Mouse (Mus musculus): ENCODE measurements around the gene Epb41l5.
A peak's percentile ranks its signal among the peaks of the same experiment; 100 is the strongest.

Epb41l5 gene

GRCm38 (mm10) chr1:119534341-119534740 lies 114.5 kb downstream of the Epb41l5 start:
- no peak for DNase-seq (ENCODE audit: extremely low read depth, insufficient read length, low spot score)

GRCm38 (mm10) chr1:119533093-119533805 lies 115.6 kb downstream of the Epb41l5 start:
- DNase-seq (ENCODE audit: extremely low read depth, insufficient read length, low spot score), result no peak

GRCm38 (mm10) chr1:119532165-119532564 lies 116.6 kb downstream of the Epb41l5 start:
- no peak for DNase-seq (ENCODE audit: extremely low read depth, insufficient read length, low spot score)

DNA sequence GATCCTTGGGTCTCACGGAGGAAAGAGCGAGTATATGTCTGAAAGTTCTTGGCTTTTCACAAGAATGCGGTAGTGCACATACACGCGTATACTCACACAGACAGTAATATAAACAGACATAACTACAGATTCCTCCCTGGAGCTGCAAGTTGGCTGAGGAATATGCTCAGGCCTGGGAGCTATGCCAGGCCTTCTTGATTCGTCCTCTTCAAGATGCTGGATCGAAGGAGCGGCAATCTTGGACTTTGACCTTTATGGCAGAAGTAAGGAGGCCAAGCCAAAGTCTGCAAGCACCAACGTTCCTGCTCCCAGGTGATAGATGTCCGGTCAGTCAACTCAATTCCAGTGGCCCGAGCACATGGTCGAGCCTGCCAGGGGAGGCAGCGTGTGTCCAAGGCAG lies 117.9 kb downstream of the Epb41l5 start:
- no peak for DNase-seq (ENCODE audit: extremely low read depth, insufficient read length, low spot score)

DNA sequence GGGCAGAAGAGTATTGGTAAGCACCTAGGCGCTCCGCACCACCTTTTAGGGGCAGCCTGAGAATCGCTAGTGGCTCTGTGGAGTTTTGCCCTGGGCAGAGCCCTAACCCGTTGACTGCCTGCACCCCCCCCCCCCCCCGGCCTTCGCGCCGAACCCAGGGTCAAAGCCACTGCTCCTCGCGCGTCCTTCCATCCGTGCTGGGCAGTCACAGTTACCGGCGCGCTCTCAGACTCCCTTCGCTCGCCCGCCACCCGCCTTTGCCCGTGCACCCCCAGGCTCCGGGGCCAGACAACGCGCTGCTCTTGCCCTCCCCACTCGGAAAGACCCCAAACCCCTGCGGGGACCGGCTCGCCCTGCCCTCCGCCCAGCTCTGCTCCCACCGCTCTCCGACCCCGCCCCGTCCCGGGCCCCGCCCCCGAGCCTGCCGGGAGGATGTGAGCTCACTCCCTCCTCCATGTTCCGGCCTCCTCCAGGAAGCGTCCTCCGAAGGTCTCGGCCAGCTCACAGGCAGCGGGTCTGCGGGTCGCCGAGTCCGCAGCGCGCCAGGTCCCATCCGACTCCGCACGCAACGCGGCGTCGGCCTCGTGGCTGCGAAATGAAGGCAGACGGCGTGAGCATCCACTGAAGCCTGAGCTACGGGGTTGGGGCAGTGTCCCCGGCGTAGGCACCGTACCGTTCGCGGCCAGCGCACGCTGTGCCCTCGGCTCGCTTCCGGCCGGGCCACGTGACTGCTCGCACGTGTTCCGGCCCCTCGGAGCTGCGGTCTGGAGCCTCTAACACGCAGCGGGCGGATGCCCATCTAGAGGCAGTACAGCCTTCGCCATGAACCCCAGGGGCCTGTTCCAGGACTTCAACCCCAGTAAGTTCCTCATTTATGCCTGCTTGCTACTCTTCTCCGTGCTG lies 122.9 kb downstream of the Epb41l5 start, which contains the start of gene Tmem185b:
TSS of gene Tmem185b (plus strand) at position 472 of the 903 bp plus-strand sequence.
- DNase-seq (ENCODE audit: extremely low read depth, insufficient read length, low spot score), result peak; percentile 83

- DNase-seq (ENCODE audit: extremely low read depth, insufficient read length, low spot score), result no peak
Observed at GRCm38 (mm10) chr1:119525004-119525444, 123.8 kb downstream of the Epb41l5 start.

DNA sequence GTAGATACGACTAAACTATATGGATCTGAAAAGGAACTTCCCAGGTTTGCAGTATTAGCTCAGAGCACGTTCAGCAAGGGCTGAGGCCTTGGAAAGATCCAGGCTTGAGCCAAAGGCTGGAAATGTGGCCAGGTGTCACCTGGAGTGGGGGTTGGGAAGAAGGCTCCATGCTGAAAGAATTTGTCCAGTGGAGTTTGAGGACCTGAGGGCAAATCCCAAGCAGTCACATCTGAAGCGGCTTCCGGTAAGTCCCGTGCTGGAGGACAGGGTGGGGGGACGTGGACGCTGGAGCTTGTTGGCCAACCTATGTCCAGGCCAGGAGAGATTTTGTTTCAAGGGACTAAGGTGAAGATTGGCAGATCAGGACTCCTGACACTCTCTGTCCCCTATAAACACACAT lies 125.0 kb downstream of the Epb41l5 start:
- DNase-seq (ENCODE audit: extremely low read depth, insufficient read length, low spot score), result no peak

DNA sequence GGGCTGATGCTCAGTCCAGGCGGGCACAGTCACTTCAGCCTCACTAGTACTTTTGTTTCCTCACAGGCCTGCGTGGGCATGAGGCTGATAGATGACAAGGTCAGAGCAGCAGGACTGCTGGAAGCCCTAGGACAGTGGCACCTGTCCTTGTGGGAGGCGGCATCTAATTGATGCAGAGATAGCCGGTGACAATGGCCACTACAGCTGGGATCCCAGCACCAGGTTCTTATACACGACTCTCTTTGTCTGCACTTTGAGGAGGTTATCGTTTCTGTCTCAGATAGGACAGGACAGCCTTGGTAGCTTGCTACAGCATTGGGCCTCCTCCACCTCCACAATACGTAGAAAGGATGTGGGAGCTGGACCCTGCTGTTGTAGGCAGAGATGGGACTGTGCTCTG lies 125.4 kb downstream of the Epb41l5 start:
- DNase-seq (ENCODE audit: extremely low read depth, insufficient read length, low spot score), result no peak

DNA sequence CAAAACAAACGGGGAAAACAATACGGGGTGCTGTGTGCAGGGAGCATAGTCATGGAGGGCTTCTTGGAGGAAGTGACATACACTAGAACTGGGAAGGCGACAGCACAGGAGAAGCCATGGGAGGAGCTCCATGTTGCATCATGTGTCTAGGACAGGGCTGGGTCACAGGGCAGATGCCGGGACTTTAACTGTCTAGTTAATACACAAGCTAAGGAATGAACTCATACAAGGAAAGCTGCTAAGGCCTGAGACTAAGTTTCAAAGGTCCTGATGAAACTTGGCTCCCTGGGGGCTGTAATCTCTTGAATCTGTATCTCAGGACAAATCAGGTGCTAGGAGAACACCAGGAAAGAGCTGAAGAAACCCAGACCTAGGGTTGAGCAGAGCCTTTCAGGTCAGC lies 126.1 kb downstream of the Epb41l5 start:
- DNase-seq (ENCODE audit: extremely low read depth, insufficient read length, low spot score), result no peak

DNA sequence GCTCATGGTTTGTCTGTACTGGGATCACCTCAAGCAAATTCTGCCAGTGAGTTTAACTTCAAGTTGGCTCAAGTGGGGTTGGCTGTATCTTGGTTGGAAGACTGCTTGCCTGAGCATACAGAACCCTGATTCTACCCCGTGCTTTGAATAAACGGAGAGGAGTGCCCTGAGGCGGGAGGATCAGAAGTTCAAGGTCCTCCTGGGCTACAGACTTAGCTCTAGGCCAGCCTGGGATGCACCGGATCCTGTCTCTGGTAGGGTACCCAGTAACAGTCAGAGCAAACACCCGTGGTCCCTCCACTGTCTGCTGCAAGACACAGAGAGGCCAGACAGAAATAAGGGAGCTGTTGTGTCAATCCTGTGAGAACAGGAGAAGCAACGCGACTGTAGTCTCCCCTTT lies 127.1 kb downstream of the Epb41l5 start:
- DNase-seq (ENCODE audit: extremely low read depth, insufficient read length, low spot score), result no peak

GRCm38 (mm10) chr1:119521029-119521428 lies 127.8 kb downstream of the Epb41l5 start:
- no peak for DNase-seq (ENCODE audit: extremely low read depth, insufficient read length, low spot score)

GRCm38 (mm10) chr1:119519286-119519685 lies 129.5 kb downstream of the Epb41l5 start:
- DNase-seq (ENCODE audit: extremely low read depth, insufficient read length, low spot score), result no peak

- no peak for DNase-seq (ENCODE audit: extremely low read depth, insufficient read length, low spot score)
Observed at GRCm38 (mm10) chr1:119518786-119519185, 130.0 kb downstream of the Epb41l5 start.

DNA sequence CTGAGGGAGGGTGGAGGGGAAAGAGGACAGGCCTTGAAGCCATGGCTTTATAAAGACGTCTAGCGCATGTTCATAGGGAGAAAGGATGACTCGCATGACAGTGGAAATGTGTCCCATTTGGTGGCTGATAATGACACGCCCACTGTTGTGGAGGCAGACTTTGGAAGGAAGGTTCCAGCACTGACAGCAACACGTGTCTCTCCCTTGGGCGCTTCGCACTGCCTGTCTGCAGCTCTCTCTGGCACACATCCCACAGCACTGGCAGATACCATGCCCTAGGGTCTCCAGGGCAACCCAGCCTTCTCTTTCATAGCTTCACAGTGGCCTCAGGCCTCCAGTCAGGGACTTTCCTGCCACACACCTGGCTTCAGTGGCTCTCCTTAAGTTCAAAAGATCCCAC lies 130.7 kb downstream of the Epb41l5 start:
- DNase-seq (ENCODE audit: extremely low read depth, insufficient read length, low spot score), result no peak

GRCm38 (mm10) chr1:119510857-119511256 lies 137.9 kb downstream of the Epb41l5 start:
- no peak for DNase-seq (ENCODE audit: extremely low read depth, insufficient read length, low spot score)

- no peak for DNase-seq (ENCODE audit: extremely low read depth, insufficient read length, low spot score)
Observed at GRCm38 (mm10) chr1:119510409-119510808, 138.4 kb downstream of the Epb41l5 start.

- DNase-seq (ENCODE audit: extremely low read depth, insufficient read length, low spot score), result peak; percentile 79
Observed at GRCm38 (mm10) chr1:119509474-119509873, 139.3 kb downstream of the Epb41l5 start.

DNA sequence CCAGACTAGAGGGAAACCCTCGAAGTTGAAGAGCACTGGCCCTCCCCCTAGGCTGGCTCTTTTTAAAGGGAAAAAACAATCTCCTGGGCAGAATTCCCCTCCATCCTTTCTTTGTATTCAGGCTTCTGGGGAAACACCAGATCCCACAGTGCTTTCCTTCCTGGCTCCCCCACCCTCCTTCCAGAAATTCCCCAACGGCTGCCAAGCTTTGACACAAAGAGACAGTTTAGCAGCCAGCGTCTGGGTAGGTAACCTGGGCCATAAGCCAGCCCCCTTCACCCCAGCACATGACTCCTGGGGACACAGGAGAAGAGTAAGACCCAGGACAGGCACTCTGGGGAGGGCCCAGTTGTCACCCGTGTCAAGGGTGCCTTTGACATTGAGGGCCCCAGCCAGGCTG lies 140.3 kb downstream of the Epb41l5 start:
- DNase-seq (ENCODE audit: extremely low read depth, insufficient read length, low spot score), result peak; percentile 46

DNA sequence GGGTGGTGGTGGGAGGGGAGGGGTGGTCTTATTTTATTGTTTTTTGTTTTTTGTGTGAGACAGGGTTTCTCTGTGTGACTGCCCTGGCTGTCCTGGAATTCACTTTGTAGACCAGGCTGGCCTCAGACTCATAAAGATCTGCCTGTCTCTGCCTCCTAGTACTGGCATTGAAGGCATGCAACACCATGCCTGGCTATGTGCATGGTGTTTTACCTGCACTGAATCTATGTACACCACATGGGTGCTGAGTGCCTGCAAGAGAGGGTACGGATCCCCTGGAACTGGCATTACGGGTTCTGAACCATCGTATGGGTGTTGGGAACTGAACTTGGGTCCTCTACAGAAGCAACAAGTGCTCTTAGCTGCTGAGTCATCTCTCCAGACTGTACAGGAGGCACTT lies 142.8 kb downstream of the Epb41l5 start:
- DNase-seq (ENCODE audit: extremely low read depth, insufficient read length, low spot score), result no peak

DNA sequence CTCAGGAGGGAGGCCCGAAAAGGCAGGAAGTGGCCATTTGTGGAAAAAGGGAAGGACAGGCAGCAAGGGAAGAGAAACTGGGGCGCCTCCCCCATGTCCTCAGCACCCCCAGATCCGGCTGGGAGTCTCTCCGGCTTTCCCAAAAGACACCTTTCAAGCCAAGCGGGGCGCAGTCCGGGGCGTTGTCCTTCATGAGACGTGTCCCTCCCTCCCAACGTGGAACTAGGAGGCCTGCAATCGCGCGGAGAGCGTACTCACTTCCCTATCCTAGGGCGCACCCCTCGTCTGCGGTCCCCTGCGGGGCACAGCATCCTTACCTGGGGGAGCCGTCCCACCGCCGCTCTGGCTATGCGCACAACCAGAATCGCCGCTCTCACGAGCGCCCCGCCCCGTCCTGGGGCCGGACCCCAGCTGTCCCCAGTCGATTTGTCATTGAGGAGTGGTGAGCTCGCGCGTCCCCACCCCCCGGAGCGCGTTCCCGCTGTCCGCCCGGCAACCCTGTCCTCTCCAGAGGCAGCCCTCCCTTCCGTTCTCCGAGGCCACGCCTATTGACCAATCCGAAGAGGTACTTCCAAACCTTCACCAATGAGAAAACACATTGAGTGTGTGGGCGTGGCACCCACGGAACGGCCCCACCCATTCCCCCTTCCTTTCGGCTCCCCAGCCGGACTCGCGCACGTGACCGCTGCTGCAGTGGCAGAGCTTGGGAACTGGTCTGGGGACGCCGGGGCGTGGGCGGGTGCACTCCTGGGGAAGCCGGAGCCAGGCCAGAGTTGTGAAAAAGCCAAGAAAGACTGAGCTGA lies 144.3 kb downstream of the Epb41l5 start, which contains the start of gene Ralb:
TSS of gene Ralb (minus strand) at position 535 of the 803 bp plus-strand sequence.
- peak; percentile 100 for DNase-seq (ENCODE audit: extremely low read depth, insufficient read length, low spot score)

DNA sequence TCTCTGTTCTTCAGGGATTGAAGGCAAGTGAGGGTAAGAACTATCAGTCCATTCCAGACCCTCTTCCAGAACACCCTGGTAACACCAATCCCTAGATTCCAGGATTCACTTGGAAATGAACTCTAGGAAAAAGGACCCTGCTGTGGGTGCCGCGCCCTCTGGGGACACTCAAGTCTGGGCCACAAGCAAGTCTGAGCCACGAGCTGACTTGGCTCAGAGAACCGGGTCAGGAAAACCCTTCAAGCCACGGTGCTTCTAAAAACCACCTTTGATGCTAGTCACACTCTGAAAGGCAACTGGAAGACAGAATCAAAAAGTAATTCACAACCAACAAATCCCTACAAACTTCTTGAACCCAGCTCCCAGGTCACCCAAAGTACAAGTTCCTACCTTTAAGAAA lies 145.0 kb downstream of the Epb41l5 start:
- no peak for DNase-seq (ENCODE audit: extremely low read depth, insufficient read length, low spot score)

All from 3134 (cell line).